Mouse (Mus musculus) kidney, postnatal 36 days (tissue): ENCODE data around the gene Prl5a1.

Source experiments
- DNase-seq, 2 experiments: peaks; one replicate each; pipeline ENCODE4 v3.0.0; 2021 to 2022; ENCODE audit warnings: mixed read lengths in 2 of 2

Prl5a1 gene

GRCm38 (mm10) chr13:28142184-28142583 lies at the start of gene Prl5a1:
Prl5a1 (plus strand) TSS chr13:28142484.
- no peak for DNase-seq

- no peak for DNase-seq
Measured at GRCm38 (mm10) chr13:28096161-28096560, 46.1 kb upstream of the Prl5a1 start.

GRCm38 (mm10) chr13:28108536-28108935 lies 33.7 kb upstream of the Prl5a1 start:
- no peak for DNase-seq

- DNase-seq: no peak
Measured at GRCm38 (mm10) chr13:28132781-28133180, 9.5 kb upstream of the Prl5a1 start.

GRCm38 (mm10) chr13:28135790-28136189 lies 6.5 kb upstream of the Prl5a1 start:
- no peak for DNase-seq
